Mouse (Mus musculus) midbrain, embryonic 12.5 days (tissue): ENCODE data around the gene Pdcl3. TPM values are rescaled to one million over a fixed set of nuclear protein-coding genes. Genes with fewer than 3 reads are reported as not detected.

Experiments
- ATAC-seq: fragments of 200-750 bp; cut with Nextera tagmentation; 2 replicates; pipeline ENCODE4 v1.8.0; 2017; ENCODE audit warnings: low read depth, moderate TSS enrichment, moderate library complexity; ENCODE audit not compliant: low FRiP score
- H3K27ac ChIP-seq: fragments of 300-500 bp; sonication (generic); replicated peaks from 2 replicates; pipeline ENCODE4 v1.5.1; 2016; ENCODE audit warnings: mild to moderate bottlenecking
- H3K27me3 ChIP-seq: fragments of 300-500 bp; sonication (generic); 2 replicates; pipeline ENCODE4 v1.6.1; 2016; ENCODE audit warnings: mild to moderate bottlenecking
- H3K36me3 ChIP-seq: fragments of 300-500 bp; sonication (generic); 2 replicates; pipeline ENCODE4 v1.6.1; 2016
- H3K4me1 ChIP-seq: fragments of 300-500 bp; sonication (generic); 2 replicates; pipeline ENCODE4 v1.6.1; 2016
- H3K4me2 ChIP-seq: fragments of 300-500 bp; sonication (generic); replicated peaks from 2 replicates; pipeline ENCODE4 v1.6.1; 2016; ENCODE audit warnings: mild to moderate bottlenecking, moderate library complexity
- H3K4me3 ChIP-seq: fragments of 300-500 bp; sonication (generic); 2 replicates; pipeline ENCODE4 v1.5.1; 2016; ENCODE audit warnings: mild to moderate bottlenecking
- H3K9ac ChIP-seq: fragments of 300-500 bp; sonication (generic); replicated peaks from 2 replicates; pipeline ENCODE4 v1.6.1; 2016; ENCODE audit warnings: mild to moderate bottlenecking, moderate library complexity
- H3K9me3 ChIP-seq: fragments of 300-500 bp; sonication (generic); 2 replicates; pipeline ENCODE4 v1.6.1; 2016; ENCODE audit warnings: mild to moderate bottlenecking
- WGBS: fragments of 180-500 bp; shearing (Covaris S2); methylation state at CpG from one replicate; pipeline ENCODE4 v1.1.7; 2016; 5-methylcytosine and 5-hydroxymethylcytosine counted together
- polyA plus RNA-seq: library from polyadenylated mRNA; unstranded; fragments of >200 nt; fragmentation: Nextera tagmentation; extraction: Ambion mirVana; gene quantifications from 2 replicates; pipeline ENCODE4 v1.2.1, GENCODE M21; 2016

The Pdcl3 gene
- polyA plus RNA-seq, 1 experiment from 2014 or later: 162 TPM

GRCm38 (mm10) chr1:38988357-38988756 lies 2.9 kb downstream of the Pdcl3 start:
- H3K4me1 ChIP-seq: peaks cover 16% of the 10 kb centered on the region
- H3K27ac ChIP-seq: no peak overlapping the region
- H3K4me2 ChIP-seq: peak overlapping the region; percentile 80
- H3K9ac ChIP-seq: peak overlapping the region; percentile 65
- WGBS: 30% methylated on average over 7 of the region's 7 CpGs
- no peaks in the 10 kb centered on the region for H3K9me3 ChIP-seq
- H3K36me3 ChIP-seq: peaks cover 22% of the 10 kb centered on the region; the same call in 1 of the 2 replicates
- ATAC-seq: no peak
- H3K4me3 ChIP-seq: peak overlapping the region; percentile 78
- no peaks in the 10 kb centered on the region for H3K27me3 ChIP-seq

- Histone ChIP-seq H3K27me3 (no peaks in the 10 kb centered on the region), H3K4me2 (no peak overlapping the region), H3K4me1 (peaks cover 12% of the 10 kb centered on the region), H3K27ac (no peak overlapping the region), H3K9me3 (no peaks in the 10 kb centered on the region), H3K36me3 (peaks cover 57% of the 10 kb centered on the region), H3K9ac (no peak overlapping the region), H3K4me3 (no peak overlapping the region)
- ATAC-seq: no peak
- 94% methylated on average over 3 of the region's 3 CpGs for WGBS
Measured at GRCm38 (mm10) chr1:38992365-38992764, 7.0 kb downstream of the Pdcl3 start.

DNA sequence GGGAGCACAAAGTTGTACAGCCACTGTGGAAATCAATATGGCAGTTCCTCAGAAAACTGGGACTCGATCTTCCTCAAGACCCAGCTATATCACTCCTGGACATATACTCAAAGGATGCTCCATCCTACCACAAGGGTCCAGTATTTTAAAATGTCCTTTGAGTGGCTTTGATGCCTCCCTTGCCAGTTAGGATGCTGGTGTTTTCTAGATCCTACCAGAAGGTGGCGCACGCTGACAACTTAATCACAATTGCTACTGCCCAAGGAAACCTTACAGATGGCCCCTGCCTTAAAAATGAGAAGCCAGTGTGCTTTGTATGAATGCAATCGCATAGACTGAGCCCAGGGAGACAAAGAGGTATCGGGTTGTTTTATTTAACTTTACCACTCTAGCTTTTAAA lies 15.7 kb downstream of the Pdcl3 start:
- Histone ChIP-seq H3K4me3 (no peak overlapping the region), H3K4me2 (no peak overlapping the region), H3K27ac (no peak overlapping the region), H3K4me1 (0 out of 2 replicates have a peak, but pooled peaks cover 6% of the 10 kb centered on the region), H3K36me3 (peaks cover 20% of the 10 kb centered on the region), H3K9ac (no peak overlapping the region), H3K9me3 (no peaks in the 10 kb centered on the region), H3K27me3 (no peaks in the 10 kb centered on the region)
- no peak for ATAC-seq
- 22% methylated on average over 5 of the region's 5 CpGs for WGBS

- Histone ChIP-seq H3K9me3 (no peaks in the 10 kb centered on the region), H3K36me3 (no peaks in the 10 kb centered on the region), H3K4me1 (0 out of 2 replicates have a peak, but pooled peaks cover 6% of the 10 kb centered on the region), H3K27me3 (no peaks in the 10 kb centered on the region), H3K9ac (no peak overlapping the region), H3K4me2 (no peak overlapping the region), H3K4me3 (no peak overlapping the region), H3K27ac (no peak overlapping the region)
- no peak for ATAC-seq
- WGBS: 53% methylated on average over 10 of the region's 10 CpGs
Measured at GRCm38 (mm10) chr1:39005751-39006354, 20.4 kb downstream of the Pdcl3 start.

- Histone ChIP-seq H3K27me3 (no peaks in the 10 kb centered on the region), H3K36me3 (no peaks in the 10 kb centered on the region), H3K27ac (no peak overlapping the region), H3K4me1 (0 out of 2 replicates have a peak, but pooled peaks cover 6% of the 10 kb centered on the region), H3K4me3 (no peak overlapping the region), H3K4me2 (no peak overlapping the region), H3K9ac (no peak overlapping the region), H3K9me3 (no peaks in the 10 kb centered on the region)
- WGBS: 73% methylated on average over 11 of the region's 11 CpGs
- ATAC-seq: no peak
Measured at GRCm38 (mm10) chr1:39006830-39007829, 21.7 kb downstream of the Pdcl3 start.

GRCm38 (mm10) chr1:39010583-39011021 lies 25.2 kb downstream of the Pdcl3 start:
- Histone ChIP-seq H3K4me2 (no peak overlapping the region), H3K9me3 (no peaks in the 10 kb centered on the region), H3K9ac (no peak overlapping the region), H3K36me3 (no peaks in the 10 kb centered on the region), H3K4me3 (no peak overlapping the region), H3K27me3 (0 out of 2 replicates have a peak, but pooled peaks cover 4% of the 10 kb centered on the region), H3K4me1 (0 out of 2 replicates have a peak, but pooled peaks cover 4% of the 10 kb centered on the region), H3K27ac (no peak overlapping the region)
- peak; percentile 63; the same call in 1 of the 2 replicates for ATAC-seq
- WGBS: 24% methylated on average over 12 of the region's 12 CpGs

- ATAC-seq: no peak
- Histone ChIP-seq H3K27me3 (0 out of 2 replicates have a peak, but pooled peaks cover 4% of the 10 kb centered on the region), H3K36me3 (no peaks in the 10 kb centered on the region), H3K9me3 (no peaks in the 10 kb centered on the region), H3K27ac (no peak overlapping the region), H3K9ac (no peak overlapping the region), H3K4me3 (no peak overlapping the region), H3K4me2 (no peak overlapping the region), H3K4me1 (no peaks in the 10 kb centered on the region)
- 84% methylated on average over 13 of the region's 13 CpGs for WGBS
Measured at GRCm38 (mm10) chr1:39012576-39012975, 27.2 kb downstream of the Pdcl3 start.

DNA sequence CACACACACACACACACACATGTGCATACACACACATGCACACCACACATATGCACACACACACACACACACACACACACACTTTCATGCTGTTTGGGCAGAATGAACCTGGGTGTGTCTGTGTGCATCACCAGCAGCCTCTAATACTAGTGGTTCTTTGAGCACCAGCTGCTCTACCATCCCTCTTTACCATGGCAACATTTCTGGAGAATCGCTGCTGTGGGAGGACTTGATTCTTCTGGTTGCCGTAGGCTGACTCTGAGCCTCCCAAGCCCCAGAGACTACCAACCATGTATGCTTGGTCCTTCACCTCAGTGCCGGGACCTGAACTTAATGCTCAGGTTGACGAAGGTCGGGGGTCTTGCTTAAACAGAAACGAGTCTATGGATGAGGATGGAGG lies 28.4 kb downstream of the Pdcl3 start:
- H3K9ac ChIP-seq: no peak overlapping the region
- H3K36me3 ChIP-seq: no peaks in the 10 kb centered on the region
- no peak overlapping the region for H3K4me2 ChIP-seq
- H3K4me1 ChIP-seq: no peaks in the 10 kb centered on the region
- H3K27ac ChIP-seq: no peak overlapping the region
- H3K27me3 ChIP-seq: 0 out of 2 replicates have a peak, but pooled peaks cover 4% of the 10 kb centered on the region
- H3K4me3 ChIP-seq: no peak overlapping the region
- ATAC-seq: no peak
- WGBS: 91% methylated on average over 6 of the region's 6 CpGs
- no peaks in the 10 kb centered on the region for H3K9me3 ChIP-seq

- no peak overlapping the region for H3K27ac ChIP-seq
- H3K9ac ChIP-seq: no peak overlapping the region
- 92% methylated on average over 10 of the region's 10 CpGs for WGBS
- no peak overlapping the region for H3K4me2 ChIP-seq
- H3K4me3 ChIP-seq: no peak overlapping the region
- H3K4me1 ChIP-seq: no peaks in the 10 kb centered on the region
- no peaks in the 10 kb centered on the region for H3K9me3 ChIP-seq
- ATAC-seq: no peak
- no peaks in the 10 kb centered on the region for H3K36me3 ChIP-seq
- 0 out of 2 replicates have a peak, but pooled peaks cover 4% of the 10 kb centered on the region for H3K27me3 ChIP-seq
Measured at GRCm38 (mm10) chr1:39015529-39015928, 30.1 kb downstream of the Pdcl3 start.

- Histone ChIP-seq H3K4me3 (no peak overlapping the region), H3K27me3 (0 out of 2 replicates have a peak, but pooled peaks cover 4% of the 10 kb centered on the region), H3K36me3 (no peaks in the 10 kb centered on the region), H3K9ac (no peak overlapping the region), H3K4me1 (no peaks in the 10 kb centered on the region), H3K9me3 (no peaks in the 10 kb centered on the region), H3K4me2 (no peak overlapping the region), H3K27ac (no peak overlapping the region)
- ATAC-seq: no peak
- WGBS: 85% methylated on average over 4 of the region's 4 CpGs
Measured at GRCm38 (mm10) chr1:39017871-39018270, 32.5 kb downstream of the Pdcl3 start.

DNA sequence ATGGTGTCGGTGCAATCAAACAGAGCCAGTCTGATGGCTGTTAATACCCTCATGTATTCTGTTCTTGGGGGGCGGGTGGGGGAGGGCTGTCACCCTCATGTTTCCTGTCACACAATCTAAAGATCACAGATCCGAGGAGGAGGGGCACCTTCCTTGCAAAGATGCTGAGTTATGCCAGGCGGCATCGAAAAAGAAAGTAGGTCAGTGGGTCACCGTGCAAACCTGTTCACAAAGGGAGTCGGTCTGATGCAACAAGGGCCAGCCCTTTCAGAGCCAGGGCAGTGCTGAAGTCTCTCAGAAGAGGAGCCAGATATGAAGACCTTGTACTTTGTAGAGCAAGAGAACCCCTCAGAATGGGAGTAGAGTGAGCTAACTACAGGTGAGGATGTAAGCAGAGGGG lies 39.7 kb downstream of the Pdcl3 start:
- WGBS: 37% methylated on average over 7 of the region's 7 CpGs
- H3K36me3 ChIP-seq: no peaks in the 10 kb centered on the region
- H3K27ac ChIP-seq: no peak overlapping the region
- peaks cover 21% of the 10 kb centered on the region for H3K4me1 ChIP-seq
- no peak overlapping the region for H3K4me3 ChIP-seq
- no peak overlapping the region for H3K4me2 ChIP-seq
- ATAC-seq: no peak
- no peaks in the 10 kb centered on the region for H3K9me3 ChIP-seq
- H3K9ac ChIP-seq: no peak overlapping the region
- peaks cover 5% of the 10 kb centered on the region; the same call in 1 of the 2 replicates for H3K27me3 ChIP-seq

DNA sequence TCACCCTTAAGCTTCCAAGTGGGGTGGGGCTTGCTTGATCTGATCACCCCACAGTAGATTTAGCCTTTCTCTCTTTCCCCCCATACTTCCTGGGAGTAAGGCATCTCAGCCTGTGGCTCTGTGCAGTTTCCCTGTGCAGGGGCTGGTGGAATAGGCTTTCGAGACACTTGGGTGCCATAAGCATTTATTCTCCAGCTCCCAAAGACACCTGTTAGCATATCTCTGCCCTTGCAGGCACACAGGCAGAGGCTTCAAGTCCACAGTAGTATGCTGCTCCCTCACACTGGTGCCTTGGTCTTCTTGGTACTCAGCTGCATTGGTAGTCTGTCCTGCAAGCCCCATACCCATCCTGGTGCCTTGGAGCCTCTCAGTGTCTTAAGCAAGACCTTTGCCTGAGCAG lies 40.4 kb downstream of the Pdcl3 start:
- H3K4me1 ChIP-seq: peaks cover 22% of the 10 kb centered on the region
- H3K9ac ChIP-seq: no peak overlapping the region
- no peak overlapping the region for H3K27ac ChIP-seq
- WGBS: 77% methylated on average over 1 of the region's 1 CpGs
- no peaks in the 10 kb centered on the region for H3K9me3 ChIP-seq
- no peak overlapping the region for H3K4me3 ChIP-seq
- H3K36me3 ChIP-seq: no peaks in the 10 kb centered on the region
- H3K27me3 ChIP-seq: peaks cover 5% of the 10 kb centered on the region; the same call in 1 of the 2 replicates
- ATAC-seq: no peak
- no peak overlapping the region for H3K4me2 ChIP-seq
